Mouse (Mus musculus): ENCODE results near the gene Myocos. TPM values are rescaled to one million over a fixed set of nuclear protein-coding genes. Genes with fewer than 3 reads are reported as not detected.
A peak's percentile ranks its signal among the peaks of the same experiment; 100 is the strongest.
"Not testable (repeated sequence)": the region's sequence is repeated elsewhere in the genome, so short reads cannot be mapped to it uniquely, and the experiment has no call there.

The Myocos gene
- total RNA-seq (2021) (not detected), polyA plus RNA-seq (2012; rRNA removed) (not detected in 2 replicates)
- long read RNA-seq, result 0 reads

DNA sequence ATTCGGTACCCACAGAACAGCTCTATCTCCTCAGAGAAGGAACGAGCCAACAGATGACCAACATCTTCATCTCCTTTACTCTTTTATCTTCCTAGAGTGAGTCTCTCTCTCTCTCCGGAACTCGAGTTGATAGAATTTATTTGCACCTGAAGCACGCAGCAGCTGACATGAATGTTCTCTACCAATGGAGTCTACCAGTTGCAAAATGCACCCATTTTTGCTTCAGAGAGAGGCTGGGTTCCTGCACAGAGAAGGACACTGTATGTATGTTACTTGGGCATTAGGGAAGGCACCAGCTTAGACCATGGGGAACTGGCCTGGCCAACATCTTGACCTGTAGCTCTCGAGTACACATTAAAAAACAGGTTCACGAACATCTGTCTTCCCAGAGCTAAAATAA, at the start of gene Myocos:
Gene Myocos, minus strand, starts transcription at position 101 of the 400 bp plus-strand sequence.
- DNase-seq, result no peak

DNA sequence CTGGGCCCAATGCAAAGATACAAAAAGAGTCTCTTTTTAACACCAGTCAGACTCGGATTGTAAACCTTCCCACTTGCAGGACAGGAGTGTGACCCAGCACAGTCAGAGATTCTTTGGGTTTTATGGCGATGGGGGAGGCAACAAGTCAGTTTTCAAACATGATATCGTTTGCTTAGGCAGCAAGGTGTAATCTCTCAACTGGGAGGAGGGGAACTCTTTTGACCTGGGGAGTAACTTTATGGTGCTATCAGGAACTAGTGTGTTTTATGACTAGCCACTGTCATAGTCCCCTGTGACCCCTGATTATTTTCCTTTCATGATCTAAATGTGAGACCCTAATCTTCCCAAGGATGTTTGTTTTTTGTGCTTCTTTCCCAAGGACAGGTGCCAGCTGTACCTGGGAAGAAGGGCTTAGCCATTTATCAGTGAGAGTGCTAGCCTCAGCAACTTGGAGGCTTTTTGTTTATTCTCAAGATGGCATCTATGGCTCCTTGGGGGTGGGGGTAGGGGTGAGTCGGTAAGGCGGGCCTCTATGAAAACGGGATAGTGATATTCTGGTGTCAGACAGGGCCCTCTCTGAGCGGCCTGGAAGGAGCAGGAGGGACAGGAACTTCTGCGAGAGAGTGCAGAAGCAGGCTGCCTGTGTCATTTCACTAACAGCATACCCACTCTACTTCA, 42.5 kb upstream of the Myocos start:
- no peak for DNase-seq

DNA sequence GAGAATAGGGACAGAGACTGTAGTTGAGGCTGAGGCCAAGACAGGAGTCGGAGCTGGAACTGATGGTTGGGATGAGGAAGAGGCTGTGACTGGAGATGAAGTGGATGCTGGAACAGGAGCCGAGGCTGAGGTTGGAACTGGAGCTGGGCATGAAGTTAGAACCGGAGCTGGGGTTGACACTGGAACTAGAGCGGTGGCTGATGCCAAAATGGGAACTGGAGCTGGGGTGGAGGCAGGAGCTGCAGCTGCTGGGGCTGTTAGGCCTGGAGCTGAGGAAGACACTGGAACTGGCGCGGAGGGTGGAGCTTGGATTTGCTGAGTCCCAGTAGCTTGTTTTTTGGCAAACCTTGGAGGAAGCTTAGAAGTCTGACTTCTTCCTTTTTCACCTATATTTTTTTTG, 39.8 kb upstream of the Myocos start:
- no peak for DNase-seq

DNA sequence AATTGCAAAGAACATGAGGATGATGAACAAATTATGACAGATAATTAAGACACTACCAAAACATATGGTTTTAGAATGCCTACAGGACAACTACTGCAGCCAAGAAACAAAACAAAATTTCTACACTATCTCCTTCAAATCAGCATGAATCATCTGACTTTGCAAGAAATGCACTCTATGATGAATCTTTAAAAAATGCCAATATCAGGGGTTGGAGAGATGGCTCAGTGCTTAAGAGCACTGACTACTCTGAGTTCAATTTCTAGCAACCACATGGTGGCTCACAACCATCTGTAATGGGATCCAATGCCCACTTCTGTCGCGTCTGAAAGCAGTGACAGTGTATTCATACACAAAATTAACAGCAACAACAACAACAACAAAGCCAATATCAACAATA, 35.7 kb upstream of the Myocos start:
- no peak for DNase-seq

DNA sequence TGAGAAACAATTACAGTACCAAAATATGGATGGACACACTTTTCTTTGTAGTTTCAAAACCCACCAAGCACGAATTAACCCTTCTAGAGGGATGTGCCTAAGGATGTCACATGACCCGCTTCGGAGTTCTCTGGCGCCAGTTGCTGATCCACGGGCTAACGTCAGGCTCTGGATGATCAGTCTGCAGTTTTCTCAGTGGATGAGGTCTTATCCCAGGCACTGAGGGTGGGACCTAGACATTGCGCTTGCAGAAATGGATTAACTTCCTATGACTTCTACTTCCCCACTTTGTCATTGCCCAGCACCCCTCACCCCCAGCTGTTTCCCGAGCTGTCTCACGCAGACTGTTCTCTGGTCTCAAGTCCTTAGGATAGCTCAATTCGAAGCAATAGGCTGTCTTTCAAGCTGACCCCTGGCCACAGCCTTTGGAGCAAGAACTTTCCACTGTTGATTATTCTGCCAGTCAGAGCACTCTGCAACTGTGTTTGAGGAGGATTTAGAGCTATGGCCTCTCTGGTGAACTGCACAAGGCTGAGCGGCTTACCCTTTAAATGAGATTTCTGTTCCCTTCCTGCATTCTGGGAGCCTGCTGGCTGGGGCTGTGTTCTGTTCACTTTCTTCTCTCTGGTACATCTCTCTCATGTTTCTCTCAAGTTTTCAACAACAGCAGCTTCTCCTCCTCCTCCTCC, 7.6 kb upstream of the Myocos start:
- DNase-seq, result peak; percentile 12

DNA sequence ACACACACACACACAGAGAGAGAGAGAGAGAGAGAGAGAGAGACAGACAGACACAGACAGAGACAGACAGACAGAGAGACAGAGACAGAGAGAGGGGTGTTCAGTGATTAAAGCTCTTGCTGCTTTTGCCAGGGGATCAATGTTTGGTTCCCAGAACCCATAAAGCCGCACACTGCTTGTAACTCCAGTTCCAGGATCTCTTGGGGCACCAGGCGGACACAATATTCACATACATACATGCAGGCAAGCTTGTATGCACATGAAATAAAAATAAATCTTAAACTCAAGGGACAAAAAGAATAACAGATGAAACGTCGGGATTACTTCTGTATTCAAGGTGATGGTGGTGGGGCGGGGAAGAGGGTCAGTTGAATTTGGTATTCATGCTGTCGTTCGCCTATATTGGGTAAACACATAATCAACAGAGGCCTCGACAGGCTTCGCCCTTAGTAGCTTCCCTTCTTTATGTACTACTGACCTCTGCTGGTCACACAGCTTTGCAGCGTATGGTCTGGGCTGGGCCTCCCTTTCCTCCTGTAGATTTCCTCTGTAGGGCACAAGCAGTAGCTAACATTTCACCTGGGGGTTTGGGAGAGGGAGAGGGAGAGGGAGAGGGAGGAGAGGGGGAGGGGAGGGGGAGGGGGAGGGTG, 6.9 kb upstream of the Myocos start:
- peak; percentile 73 for DNase-seq

DNA sequence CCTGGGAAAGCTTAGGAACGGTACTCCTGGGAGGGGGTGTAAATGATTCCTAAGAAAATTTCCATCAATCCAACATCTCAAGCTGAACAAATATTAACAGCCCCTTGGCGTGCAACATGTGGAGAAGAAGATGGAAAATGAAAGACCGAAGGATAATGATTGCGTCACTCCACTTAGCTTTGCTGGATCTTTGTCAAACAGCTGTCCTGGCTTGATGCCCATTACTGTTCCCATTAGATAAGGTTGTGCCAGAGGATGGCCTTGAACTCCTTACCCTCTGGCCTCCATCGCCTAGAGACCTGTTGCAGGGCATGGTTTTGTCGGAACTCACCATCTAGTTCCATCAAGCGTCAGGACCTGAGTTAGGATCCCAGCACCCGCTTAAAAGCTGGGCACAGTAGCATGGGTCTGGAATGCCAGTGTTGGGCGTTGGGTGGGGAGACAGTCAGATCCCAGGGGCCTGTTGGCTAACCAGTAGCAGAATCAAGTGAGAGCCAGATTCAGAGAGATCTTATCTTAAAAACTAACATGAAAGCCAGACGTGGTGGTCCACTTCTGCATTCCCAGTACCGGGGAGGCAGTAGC, 2.3 kb upstream of the Myocos start:
- peak; percentile 36 for DNase-seq

DNA sequence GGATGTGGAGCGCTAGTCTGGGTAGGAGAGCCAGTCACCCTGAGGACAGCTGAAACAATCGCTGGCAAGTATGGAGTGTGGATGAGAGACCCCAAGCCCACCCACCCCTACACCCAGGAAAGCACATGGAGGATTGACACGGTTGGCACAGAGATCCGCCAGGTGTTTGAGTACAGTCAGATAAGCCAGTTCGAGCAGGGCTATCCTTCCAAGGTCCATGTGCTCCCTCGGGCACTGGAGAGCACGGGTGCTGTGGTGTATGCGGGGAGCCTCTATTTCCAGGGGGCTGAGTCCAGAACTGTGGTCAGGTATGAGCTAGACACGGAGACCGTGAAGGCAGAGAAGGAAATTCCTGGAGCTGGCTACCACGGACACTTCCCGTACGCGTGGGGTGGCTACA, 9.6 kb downstream of the Myocos start:
- DNase-seq, result no peak

DNA sequence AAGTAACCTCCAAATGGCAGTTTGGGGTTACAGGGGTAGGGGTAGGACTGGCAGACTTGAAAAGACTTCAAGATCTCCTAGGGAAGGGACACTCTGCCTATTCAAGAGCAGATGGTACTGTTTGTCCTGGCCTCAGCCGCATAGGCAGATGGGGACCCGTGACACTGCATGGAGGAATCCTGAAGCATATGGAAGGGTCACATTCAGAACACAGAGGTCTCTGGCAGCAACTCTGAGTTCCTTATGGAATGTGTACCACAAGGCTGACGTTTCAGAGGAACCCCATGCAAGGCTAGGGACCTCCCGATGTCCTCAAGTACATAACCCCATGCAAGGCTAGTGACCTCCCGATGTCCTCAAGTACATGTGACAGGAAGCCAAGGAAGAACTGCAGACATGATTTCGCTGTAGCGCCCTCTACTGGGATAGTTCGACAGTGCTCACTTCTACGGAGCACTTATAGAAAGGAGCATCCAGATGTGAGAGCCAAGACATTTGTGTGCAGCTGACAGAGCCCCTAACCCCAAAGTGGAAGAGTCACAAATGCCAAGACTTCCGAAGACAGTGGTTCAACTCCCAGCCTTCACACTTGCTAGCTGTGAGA, 11.8 kb downstream of the Myocos start:
- no peak for DNase-seq

DNA sequence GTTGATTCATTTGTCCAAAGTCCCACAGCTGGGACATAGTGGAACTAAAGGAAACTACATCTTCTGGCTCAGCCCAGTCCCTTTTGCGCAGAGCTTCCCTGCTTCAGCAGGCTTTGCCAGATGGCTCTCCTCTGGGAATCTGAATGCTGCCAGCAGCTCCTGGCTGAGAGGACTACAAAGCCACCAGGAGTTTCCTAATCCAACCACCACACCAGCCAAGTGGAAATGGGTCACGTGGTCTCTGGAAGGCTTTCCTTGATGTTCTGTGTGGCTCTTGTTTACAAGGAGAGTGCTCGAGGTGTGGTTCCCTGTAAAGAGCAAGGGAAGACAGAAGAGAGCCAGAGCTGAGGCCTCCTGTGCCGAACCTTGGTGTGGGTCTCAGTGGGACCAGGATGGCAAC, 14.3 kb downstream of the Myocos start:
- DNase-seq, result peak; percentile 73

DNA sequence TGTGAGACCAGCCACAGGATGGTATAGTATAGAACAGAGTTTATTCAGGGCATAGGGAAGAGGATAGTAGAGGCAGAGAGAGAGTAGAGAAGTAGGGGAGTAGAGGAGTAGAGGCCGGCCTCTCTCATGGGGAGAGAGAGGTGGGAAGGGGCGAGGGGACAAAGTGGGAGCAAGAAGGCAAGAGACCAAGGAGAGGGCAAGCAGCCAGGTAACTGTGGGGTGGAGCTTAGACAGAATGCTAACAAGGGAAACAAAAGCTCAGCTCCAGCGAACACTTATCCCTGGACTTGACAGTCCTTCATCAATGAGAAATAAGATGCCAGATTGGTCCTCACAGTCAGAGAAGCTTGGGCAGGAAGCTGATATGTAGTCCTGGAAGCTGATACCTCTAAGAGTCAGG, 15.4 kb downstream of the Myocos start:
- no peak for DNase-seq

DNA sequence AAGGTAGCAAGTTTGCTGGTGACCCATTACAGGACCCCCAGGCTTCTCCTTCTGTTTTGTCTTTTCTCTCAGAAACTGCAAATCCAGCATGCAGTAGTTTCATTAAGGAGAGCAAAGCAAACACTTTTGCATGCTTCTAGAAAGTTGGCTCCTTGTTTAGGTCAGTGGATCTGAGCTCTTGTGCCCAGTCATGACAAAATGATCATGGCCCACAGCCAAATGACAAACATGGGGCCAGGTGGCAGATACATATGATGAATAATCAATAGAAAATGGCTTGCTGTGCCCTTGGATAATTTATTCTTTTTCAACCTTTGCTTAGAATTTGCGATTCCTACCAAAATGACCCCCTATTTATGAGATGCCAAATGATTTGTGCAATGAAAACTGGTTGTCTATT, 18.2 kb downstream of the Myocos start:
- no peak for DNase-seq

DNA sequence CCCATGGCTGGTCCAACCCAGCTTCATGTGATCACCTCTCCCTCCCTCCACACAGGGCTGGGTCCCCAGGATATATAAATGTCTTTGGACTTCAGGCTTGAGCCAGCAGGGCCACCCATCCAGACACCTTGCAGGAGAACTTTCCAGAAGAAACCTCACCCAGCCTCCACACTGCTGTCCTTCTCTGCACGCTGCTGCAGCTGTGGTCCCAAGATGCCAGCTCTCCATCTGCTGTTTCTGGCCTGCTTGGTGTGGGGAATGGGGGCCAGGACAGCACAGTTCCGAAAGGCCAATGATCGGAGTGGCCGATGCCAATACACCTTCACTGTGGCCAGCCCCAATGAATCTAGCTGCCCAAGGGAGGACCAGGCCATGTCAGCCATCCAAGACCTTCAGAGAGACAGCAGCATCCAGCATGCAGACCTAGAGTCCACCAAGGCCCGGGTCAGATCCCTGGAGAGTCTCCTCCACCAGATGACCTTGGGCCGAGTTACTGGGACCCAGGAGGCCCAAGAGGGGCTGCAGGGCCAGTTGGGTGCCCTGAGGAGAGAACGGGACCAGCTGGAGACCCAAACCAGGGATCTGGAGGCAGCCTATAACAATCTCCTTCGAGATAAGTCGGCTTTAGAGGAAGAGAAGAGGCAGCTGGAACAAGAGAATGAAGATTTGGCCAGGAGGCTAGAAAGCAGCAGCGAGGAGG, 18.8 kb downstream of the Myocos start, which contains the start of gene Myoc:
Gene Myoc, plus strand, starts transcription at position 105 of the 700 bp plus-strand sequence.
- no peak for DNase-seq

DNA sequence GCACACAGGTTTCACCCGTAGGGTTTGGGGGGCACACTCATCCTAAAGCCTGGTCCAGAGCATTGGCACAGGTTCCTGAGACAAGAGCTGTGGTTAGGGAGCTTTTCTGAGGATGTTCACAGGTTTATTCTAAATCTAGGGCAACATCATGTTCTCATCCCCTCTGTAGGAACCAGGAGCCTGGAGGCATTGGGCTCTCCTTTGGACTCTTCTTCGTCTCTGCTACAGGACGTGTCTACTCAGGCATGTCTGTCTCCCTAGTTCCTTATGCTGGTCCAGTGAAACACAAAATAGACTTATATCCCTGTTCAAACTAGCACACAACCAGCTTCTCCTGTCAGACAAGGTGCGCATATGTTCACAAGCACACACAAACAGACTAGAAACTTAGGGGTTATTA, 19.5 kb downstream of the Myocos start:
- no peak for DNase-seq

DNA sequence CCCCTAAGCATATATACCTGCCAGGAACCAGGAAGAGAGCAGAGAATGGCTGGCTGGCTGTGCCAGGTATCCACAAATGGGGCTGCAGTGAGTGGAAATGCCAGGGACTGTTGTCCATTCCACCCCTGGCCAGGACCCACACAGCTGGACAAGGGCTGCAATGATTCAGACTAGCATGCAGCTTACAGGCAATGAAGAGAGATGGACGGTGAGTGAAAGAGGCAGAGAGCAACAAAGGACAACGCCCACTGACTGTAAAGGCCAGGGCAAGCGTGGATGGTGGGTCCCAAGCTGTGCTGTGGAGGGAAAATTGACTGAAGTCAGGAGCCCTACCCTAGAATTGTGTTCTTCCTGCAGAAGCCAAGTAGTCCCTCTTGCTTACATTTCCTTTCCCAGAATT, 21.5 kb downstream of the Myocos start:
- no peak for DNase-seq

DNA sequence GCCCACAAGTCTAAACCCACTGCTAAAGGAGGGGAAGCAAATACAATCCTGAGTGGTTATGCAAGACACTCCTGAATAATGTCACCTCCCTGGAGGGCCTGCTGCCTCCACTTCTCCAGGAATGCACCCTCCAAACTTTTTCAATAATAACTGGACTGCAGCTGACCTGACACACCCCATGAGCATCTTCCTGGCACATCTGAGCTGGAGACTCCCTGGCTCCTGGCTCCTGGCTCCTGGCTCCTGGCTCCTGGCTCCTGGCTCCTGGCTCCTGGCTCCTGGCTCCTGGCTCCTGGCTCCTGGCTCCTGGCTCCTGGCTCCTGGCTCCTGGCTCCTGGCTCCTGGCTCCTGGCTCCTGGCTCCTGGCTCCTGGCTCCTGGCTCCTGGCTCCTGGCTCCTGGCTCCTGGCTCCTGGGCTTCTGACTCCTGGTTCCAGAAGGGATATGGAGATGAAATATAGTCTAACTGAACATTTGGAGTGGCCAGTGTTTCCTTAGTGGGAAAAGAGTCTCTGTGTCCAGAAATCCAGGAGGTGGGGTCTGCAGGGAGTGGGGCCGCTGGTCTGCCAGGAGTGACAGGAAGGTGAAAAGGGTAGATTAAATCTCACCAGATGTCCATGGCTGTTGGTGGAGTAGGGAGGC, 22.6 kb downstream of the Myocos start:
- DNase-seq, result peak; percentile 6

DNA sequence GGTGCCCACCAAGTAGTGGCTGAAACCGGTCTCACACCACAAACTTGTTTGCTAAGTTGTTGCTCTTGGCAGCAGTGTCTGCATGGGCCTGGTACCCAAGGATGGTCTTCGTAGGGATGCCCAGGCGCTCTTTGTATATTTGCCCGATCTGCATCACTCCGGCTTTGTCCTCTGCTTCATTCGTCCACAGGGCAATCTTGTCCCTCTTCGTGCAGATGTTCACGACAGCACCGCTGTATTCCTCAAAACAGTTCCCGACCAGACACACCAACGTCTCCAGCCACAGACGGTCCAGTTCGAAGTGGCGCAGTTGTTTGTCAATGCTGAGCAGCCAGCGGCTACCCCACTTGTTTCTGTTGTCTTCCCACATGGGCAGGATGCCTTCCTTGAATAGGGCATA, 29.7 kb downstream of the Myocos start:
- DNase-seq, result not testable (repeated sequence)

DNA sequence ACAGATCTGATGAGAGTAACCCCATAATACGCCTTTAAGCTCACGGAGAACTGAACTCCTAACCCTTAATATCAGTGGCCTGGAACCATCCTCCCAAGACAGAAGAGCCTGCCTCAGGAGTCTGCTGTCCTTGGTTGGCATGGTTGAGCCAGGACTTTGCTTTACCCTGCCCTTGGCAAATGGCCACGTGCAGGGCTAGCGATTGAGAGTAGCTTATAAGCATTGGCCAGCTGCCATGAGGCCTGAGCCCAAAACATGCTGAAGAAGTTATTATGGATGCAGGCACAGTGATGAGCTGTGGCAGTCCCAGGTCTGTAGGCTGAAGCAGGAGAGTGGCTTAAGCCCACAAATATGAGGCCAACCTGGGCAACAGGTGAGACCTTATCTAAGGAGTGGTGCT, 30.2 kb downstream of the Myocos start:
- peak; percentile 22 for DNase-seq

DNA sequence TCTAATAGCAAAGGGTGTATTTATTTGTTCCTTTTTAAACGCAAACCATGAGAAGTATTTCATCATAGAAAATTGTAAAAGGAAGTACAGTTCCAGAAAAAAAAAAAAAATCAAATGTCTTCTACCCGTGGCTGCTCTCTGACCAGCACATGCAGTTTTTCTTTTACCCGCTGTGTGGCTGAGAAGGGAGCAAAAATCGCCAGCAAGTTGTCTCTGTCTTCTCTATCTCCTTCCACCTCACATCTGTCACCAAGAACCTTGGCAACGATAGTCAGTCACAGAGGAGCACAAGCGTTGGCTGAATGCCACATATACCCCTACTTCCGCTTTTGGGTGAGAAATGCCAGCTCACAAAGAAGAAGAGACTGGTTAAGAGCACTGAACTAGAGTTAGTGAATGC, 32.8 kb downstream of the Myocos start:
- no peak for DNase-seq

DNA sequence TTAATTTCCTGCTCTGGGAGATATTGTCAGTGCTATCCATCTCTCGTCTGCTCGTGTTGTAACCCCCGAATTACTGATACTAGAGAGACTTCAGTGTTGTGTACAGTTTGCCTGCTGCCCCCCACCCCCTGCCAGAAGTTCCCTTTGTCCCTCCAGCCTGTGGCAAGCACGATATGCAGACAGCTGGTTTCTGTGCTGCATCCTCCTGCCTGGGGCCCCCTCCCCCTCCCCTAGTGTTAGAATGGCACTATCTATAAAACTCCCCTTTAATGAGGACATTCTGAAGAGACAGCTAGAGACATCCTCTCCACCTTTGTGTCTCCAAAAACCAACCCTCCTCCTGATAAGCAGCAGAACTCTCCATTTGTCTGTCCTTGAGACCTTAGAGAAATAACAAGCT, 34.1 kb downstream of the Myocos start:
- DNase-seq, result no peak

DNA sequence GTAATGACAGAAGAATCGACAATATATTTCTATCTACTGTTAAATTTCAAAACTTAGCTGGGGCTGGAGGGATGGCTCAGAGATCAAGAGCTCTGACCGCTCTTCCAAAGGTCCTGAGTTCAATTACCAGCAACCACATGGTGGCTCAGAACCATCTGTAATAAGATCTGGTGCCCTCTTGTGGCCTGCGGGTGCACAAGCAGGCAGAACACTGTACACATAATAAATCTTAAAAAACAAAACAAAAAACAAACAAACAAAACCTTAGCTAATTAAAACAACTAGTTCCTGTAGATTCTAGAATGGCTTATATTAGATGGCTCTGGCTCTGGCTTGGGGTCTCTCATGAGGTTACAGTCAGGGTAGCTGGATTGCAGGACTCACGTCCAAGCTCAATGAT, 37.5 kb downstream of the Myocos start:
- no peak for DNase-seq

Data from adrenal gland, adult 2 months (tissue).